Mouse (Mus musculus) heart, postnatal 0 days (tissue): ENCODE results near the gene Ankrd53.

Source experiments
- CTCF ChIP-seq: IDR thresholded peaks from 2 replicates; pipeline ENCODE4 v1.5.1; 2016; ENCODE audit warnings: antibody characterized with exemption, control low read depth, low read depth
- EP300 ChIP-seq: IDR thresholded peaks from 2 replicates; pipeline ENCODE4 v1.6.1; 2016; ENCODE audit warnings: antibody characterized with exemption, low read depth

GRCm38 (mm10) chr6:83802846-83803245 is 40.4 kb downstream of the Ankrd53 start:
- TF ChIP-seq CTCF = no peak
- TF ChIP-seq EP300 = no peak
